Mouse (Mus musculus): ENCODE measurements around the gene Gtf3c1. TPM values are rescaled to one million over a fixed set of nuclear protein-coding genes. Genes with fewer than 3 reads are reported as not detected.

Gene Gtf3c1
- polyA plus RNA-seq, 1 experiment: 40.9 TPM

DNA sequence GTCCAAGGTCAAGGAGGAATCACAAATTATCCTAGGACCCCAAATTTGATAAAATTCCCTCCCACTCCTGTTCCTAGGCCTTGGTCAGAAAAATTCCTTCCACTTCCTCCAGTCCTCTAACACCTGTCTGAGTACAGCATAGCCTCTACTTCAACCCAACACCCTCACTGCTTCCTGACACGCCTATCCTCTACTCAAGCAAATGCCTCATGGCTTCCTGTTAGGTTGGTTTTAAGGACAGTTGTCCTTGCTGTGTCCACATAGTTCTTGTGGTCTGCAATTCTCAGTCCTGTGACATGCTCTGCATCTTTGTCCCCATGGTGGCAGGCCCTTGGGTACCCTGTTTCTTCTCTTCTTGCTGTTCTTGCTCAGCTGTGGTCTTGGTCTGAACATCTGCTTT, 37.2 kb upstream of the Gtf3c1 start:
- no peak for TF ChIP-seq POLR2A (IDR thresholded peaks at IDR 0.05; ENCODE audit: low read depth, low read length)
- TF ChIP-seq CTCF (IDR thresholded peaks at IDR 0.05; ENCODE audit: extremely low read depth, insufficient read length, insufficient replicate concordance, low read depth, low read length): no peak
- no peak overlapping the region for H3K4me3 ChIP-seq (ENCODE audit: low read depth, low read length)
- H3K27me3 ChIP-seq (ENCODE audit: control insufficient read depth, insufficient read depth, low read length): no peaks in the 10 kb centered on the region
- H3K27ac ChIP-seq (ENCODE audit: insufficient read depth, low read depth, low read length): no peak overlapping the region
- no peaks in the 10 kb centered on the region for H3K4me1 ChIP-seq (ENCODE audit: control insufficient read depth, insufficient read depth, insufficient read length, low read length)
- WGBS: 65% methylated on average over 1 of the region's 1 CpGs
- H3K36me3 ChIP-seq (ENCODE audit: control insufficient read depth, insufficient read depth, low read length): no peaks in the 10 kb centered on the region

DNA sequence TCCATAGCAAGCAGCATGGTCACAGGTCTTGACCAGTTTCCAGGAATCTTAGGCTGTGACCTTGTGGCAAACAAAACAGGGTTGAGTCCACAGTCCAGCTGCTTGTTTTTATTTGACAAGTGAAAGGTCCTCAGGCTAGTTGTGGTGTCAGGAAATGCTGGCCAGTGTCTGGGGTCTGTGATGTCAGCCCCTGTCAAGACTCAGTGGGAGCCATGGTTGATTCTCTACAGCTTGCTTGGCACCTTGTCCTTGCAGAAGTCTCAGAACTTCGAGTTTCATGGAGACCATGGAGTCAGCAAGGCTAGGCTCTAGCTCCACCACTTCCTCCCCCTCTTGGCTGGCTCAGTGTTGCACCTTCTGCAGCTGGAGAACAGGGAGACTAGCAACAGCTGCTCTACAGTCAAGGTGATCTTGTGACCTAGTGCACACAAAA, 33.7 kb upstream of the Gtf3c1 start:
- Histone ChIP-seq H3K4me3 (ENCODE audit: low read depth, low read length) (no peak overlapping the region), H3K27ac (ENCODE audit: insufficient read depth, low read depth, low read length) (no peak overlapping the region), H3K36me3 (ENCODE audit: control insufficient read depth, insufficient read depth, low read length) (no peaks in the 10 kb centered on the region), H3K4me1 (ENCODE audit: control insufficient read depth, insufficient read depth, insufficient read length, low read length) (no peaks in the 10 kb centered on the region), H3K27me3 (ENCODE audit: control insufficient read depth, insufficient read depth, low read length) (no peaks in the 10 kb centered on the region)
- WGBS: 15% methylated on average over 1 of the region's 1 CpGs
- no peak for TF ChIP-seq POLR2A (IDR thresholded peaks at IDR 0.05; ENCODE audit: low read depth, low read length)
- no peak for TF ChIP-seq CTCF (IDR thresholded peaks at IDR 0.05; ENCODE audit: extremely low read depth, insufficient read length, insufficient replicate concordance, low read depth, low read length)

DNA sequence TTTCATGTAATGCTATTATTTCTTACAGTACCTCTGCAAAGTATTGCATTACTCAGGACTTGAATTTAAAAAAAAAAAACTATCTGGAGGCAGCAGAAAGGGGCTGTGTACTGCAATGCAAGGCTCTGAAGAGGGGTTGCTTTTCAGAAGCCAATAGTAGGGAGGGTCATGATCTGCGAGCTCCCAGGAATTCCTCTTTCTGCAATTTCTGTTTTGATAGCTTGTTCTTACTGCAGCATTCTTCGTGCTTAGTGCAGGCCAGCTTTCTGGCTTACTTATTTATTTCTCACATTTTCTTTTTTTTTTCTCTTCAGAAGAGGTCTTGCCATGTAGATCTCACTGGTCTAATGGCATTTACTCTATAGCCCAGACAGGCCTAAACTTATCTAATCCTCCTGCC, 32.9 kb upstream of the Gtf3c1 start:
- no peaks in the 10 kb centered on the region for H3K27me3 ChIP-seq (ENCODE audit: control insufficient read depth, insufficient read depth, low read length)
- H3K4me1 ChIP-seq (ENCODE audit: control insufficient read depth, insufficient read depth, insufficient read length, low read length): no peaks in the 10 kb centered on the region
- H3K36me3 ChIP-seq (ENCODE audit: control insufficient read depth, insufficient read depth, low read length): no peaks in the 10 kb centered on the region
- TF ChIP-seq POLR2A (IDR thresholded peaks at IDR 0.05; ENCODE audit: low read depth, low read length) (no peak), CTCF (IDR thresholded peaks at IDR 0.05; ENCODE audit: extremely low read depth, insufficient read length, insufficient replicate concordance, low read depth, low read length) (no peak)
- H3K27ac ChIP-seq (ENCODE audit: insufficient read depth, low read depth, low read length): no peak overlapping the region
- WGBS: 80% methylated on average over 2 of the region's 2 CpGs
- no peak overlapping the region for H3K4me3 ChIP-seq (ENCODE audit: low read depth, low read length)

DNA sequence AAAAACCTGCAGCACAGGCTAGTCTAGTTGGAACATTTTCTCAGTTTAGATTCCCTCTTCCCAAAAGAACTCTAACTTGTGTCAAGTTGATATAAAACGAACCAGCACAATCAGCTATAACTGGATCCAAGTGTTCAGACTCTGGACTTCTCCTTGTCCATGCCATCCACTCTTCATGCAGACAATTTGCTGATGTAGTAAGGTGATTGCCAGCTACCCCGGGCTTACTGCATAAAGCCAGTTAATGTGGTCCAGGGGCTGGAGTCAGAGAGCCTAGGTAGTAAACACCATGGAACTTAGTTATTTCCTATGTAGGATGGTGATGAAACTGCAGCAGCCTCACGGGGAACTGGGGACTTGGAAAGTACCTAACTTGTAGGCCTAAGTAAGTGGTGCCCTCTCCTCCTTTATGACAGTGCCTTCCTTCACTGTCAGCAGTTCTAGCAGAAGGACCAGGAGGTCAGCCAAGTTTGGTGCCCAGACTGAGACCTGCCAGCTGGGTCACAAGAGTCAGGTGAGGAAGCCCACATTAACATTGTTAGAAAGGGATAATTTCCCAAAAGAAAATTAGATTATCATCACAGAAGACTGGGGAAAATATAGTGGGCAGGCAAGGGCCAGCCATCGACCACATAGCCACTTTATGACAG, 28.9 kb upstream of the Gtf3c1 start:
- 89% methylated on average over 4 of the region's 4 CpGs for WGBS
- Histone ChIP-seq H3K4me3 (ENCODE audit: low read depth, low read length) (no peak overlapping the region), H3K36me3 (ENCODE audit: control insufficient read depth, insufficient read depth, low read length) (no peaks in the 10 kb centered on the region), H3K27ac (ENCODE audit: insufficient read depth, low read depth, low read length) (no peak overlapping the region), H3K27me3 (ENCODE audit: control insufficient read depth, insufficient read depth, low read length) (no peaks in the 10 kb centered on the region), H3K4me1 (ENCODE audit: control insufficient read depth, insufficient read depth, insufficient read length, low read length) (no peaks in the 10 kb centered on the region)
- TF ChIP-seq POLR2A (IDR thresholded peaks at IDR 0.05; ENCODE audit: low read depth, low read length): no peak
- TF ChIP-seq CTCF (IDR thresholded peaks at IDR 0.05; ENCODE audit: extremely low read depth, insufficient read length, insufficient replicate concordance, low read depth, low read length): no peak

DNA sequence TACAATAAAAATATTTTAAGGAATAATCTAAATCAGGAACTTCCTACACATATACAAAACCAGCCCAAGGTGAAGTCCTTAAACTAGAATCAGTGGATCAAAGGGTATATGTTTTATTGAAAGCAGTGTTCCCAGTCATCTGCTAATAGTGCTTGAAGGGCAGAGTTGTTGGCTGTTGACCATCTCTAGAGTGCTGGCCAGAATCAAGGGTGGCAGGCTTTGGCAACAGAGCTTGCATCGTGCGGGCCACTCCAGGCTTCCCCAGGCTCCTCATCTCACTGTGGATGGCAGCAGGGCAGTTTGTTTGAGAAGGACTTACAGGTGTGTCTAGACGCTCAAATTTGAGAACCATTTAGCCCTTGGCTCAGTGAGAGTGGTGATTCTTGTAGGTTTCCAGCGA, 26.2 kb upstream of the Gtf3c1 start:
- Histone ChIP-seq H3K4me3 (ENCODE audit: low read depth, low read length) (no peak overlapping the region), H3K27ac (ENCODE audit: insufficient read depth, low read depth, low read length) (no peak overlapping the region), H3K4me1 (ENCODE audit: control insufficient read depth, insufficient read depth, insufficient read length, low read length) (no peaks in the 10 kb centered on the region), H3K27me3 (ENCODE audit: control insufficient read depth, insufficient read depth, low read length) (no peaks in the 10 kb centered on the region), H3K36me3 (ENCODE audit: control insufficient read depth, insufficient read depth, low read length) (no peaks in the 10 kb centered on the region; the same call in 1 of the 2 replicates)
- 94% methylated on average over 4 of the region's 4 CpGs for WGBS
- TF ChIP-seq POLR2A (IDR thresholded peaks at IDR 0.05; ENCODE audit: low read depth, low read length) (no peak), CTCF (IDR thresholded peaks at IDR 0.05; ENCODE audit: extremely low read depth, insufficient read length, insufficient replicate concordance, low read depth, low read length) (no peak)

DNA sequence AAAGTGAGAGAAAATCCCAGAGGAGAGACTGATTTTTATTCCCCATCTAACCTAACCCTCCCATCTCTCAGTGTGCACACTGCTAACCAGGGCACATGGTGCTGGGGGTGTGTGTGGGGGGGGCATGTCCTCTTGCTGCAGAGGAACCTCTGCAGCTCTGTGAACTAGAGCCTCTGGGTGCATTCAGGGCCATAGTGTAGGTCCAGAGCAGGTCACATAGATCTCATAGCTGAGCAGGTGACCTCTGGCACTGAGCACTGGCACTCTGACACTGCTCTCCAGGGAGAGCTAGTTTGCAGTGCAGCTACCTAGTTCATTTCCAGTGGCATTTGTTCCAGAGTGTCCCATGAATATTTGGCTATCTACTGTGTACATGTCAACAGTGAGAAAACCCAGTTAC, 24.1 kb upstream of the Gtf3c1 start:
- peaks cover 1% of the 10 kb centered on the region for H3K36me3 ChIP-seq (ENCODE audit: control insufficient read depth, insufficient read depth, low read length)
- no peaks in the 10 kb centered on the region for H3K27me3 ChIP-seq (ENCODE audit: control insufficient read depth, insufficient read depth, low read length)
- no peak overlapping the region for H3K4me3 ChIP-seq (ENCODE audit: low read depth, low read length)
- no peak for TF ChIP-seq POLR2A (IDR thresholded peaks at IDR 0.05; ENCODE audit: low read depth, low read length)
- TF ChIP-seq CTCF (IDR thresholded peaks at IDR 0.05; ENCODE audit: extremely low read depth, insufficient read length, insufficient replicate concordance, low read depth, low read length): no peak
- no peak overlapping the region for H3K27ac ChIP-seq (ENCODE audit: insufficient read depth, low read depth, low read length)
- no peaks in the 10 kb centered on the region for H3K4me1 ChIP-seq (ENCODE audit: control insufficient read depth, insufficient read depth, insufficient read length, low read length)

DNA sequence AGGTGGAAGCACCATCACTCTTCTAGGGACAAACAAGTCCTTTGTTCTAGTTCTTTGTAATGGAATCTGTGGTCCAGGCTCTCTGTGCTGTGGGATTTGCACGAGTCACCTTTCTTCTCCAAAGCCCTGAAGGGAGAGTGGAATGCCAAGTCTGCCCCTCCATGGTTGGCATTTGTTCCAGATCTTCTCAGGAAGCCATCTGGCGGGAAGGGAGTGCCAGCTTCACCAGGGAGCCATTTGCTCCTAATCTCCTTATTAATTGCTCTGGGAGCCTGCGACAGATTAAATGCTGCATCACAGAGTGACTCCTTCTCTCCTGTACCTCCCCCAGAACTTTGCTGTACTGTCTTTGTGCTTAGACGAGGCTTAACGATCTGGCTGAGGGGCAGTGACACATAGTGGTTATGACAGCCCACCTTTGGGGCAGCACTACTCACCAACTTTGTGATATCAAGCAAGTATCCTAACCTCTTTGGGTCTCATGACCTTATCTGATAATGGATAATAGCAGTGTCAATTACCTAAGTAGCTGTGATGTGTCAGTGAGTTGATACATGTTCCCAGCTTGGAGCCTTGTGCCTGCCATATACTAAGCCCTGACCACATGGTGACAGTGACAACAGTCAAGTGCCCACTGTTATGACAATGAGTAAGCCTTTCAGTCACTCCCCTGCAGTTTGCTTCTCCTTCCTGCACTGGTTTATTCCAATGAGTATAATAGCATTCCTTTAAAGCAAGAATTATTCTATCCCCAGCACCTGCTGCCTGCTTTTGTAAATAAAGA, 15.8 kb upstream of the Gtf3c1 start:
- WGBS: 35% methylated on average over 5 of the region's 5 CpGs
- 0 out of 2 replicates have a peak, but pooled peaks cover 2% of the 10 kb centered on the region for H3K4me1 ChIP-seq (ENCODE audit: control insufficient read depth, insufficient read depth, insufficient read length, low read length)
- no peak overlapping the region for H3K4me3 ChIP-seq (ENCODE audit: low read depth, low read length)
- H3K27ac ChIP-seq (ENCODE audit: insufficient read depth, low read depth, low read length): no peak overlapping the region
- no peak for TF ChIP-seq CTCF (IDR thresholded peaks at IDR 0.05; ENCODE audit: extremely low read depth, insufficient read length, insufficient replicate concordance, low read depth, low read length)
- TF ChIP-seq POLR2A (IDR thresholded peaks at IDR 0.05; ENCODE audit: low read depth, low read length): no peak
- H3K27me3 ChIP-seq (ENCODE audit: control insufficient read depth, insufficient read depth, low read length): no peaks in the 10 kb centered on the region
- H3K36me3 ChIP-seq (ENCODE audit: control insufficient read depth, insufficient read depth, low read length): peaks cover 1% of the 10 kb centered on the region; the same call in 1 of the 2 replicates

Data from small intestine, adult 2 months (tissue).